Comparison of ENCODE assay signal across 9 mouse cellular contexts in genomic region chr6:72730560-72730849, GRCm38 (mm10). TPM values are rescaled to one million over a fixed set of nuclear protein-coding genes. Genes with fewer than 3 reads are reported as not detected.
A peak's percentile ranks its signal among the peaks of the same experiment; 100 is the strongest.
DNase-seq lines count a peak whose midpoint lies in the region; ATAC-seq and TF ChIP-seq lines count a peak whose summit lies in the region.
"Had no signal": no experiment of that assay in that cellular context is flagged by ENCODE, and none has a peak within 500 bp of the region (broad histone marks: within the 10 kb centered on the region; RNA-seq: fewer than 3 reads in every experiment).

No protein-coding gene starts in this region.

- H3K4me1 ChIP-seq in lung, embryonic 14.5 days (ENCODE audit: insufficient read depth), result 0 out of 2 replicates have a peak, but pooled peaks cover 3% of the 10 kb centered on the region
- peaks cover 5% of the 10 kb centered on the region; the same call in 1 of the 2 replicates for H3K4me1 ChIP-seq in forebrain, postnatal 0 days (ENCODE audit: insufficient read depth)

- no peaks in the 10 kb centered on the region for H3K27me3 ChIP-seq in lung, embryonic 14.5 days (ENCODE audit: insufficient read depth, low read length)
- H3K27me3 ChIP-seq in forebrain, postnatal 0 days (ENCODE audit: insufficient read depth, low read length), result no peaks in the 10 kb centered on the region
- H3K27me3 ChIP-seq: CH12.LX had no signal

- intact Hi-C loops in left cerebral cortex, postnatal 25 days (cut with DNase I), result no loop called here

- no peaks in the 10 kb centered on the region for H3K9me3 ChIP-seq in lung, embryonic 14.5 days (ENCODE audit: low read depth, low read length)
- no peaks in the 10 kb centered on the region for H3K9me3 ChIP-seq in forebrain, postnatal 0 days (ENCODE audit: low read length)

- ATAC-seq in lung, embryonic 14.5 days (ENCODE audit: insufficient read depth), result 0 out of 2 replicates have a peak, but pooled peaks have one; percentile 16
- peak; percentile 87 for ATAC-seq in forebrain, postnatal 0 days

- DNase-seq in lung, embryonic 14.5 days, result no peak
- no peak for DNase-seq in lung, postnatal 10 days
- peak; percentile 63 for DNase-seq in forebrain, postnatal 0 days
- peak; percentile 14 to 39 for DNase-seq in left cerebral cortex, postnatal 25 days (ENCODE audit: low spot score in 2 of 2)
- peak; percentile 76 to 82 for DNase-seq in right cerebral cortex, postnatal 10 days (ENCODE audit: low spot score in 2 of 2)
- no peak for DNase-seq in ovary, postnatal 10 days (ENCODE audit: low spot score)
- no peak for DNase-seq in heart, adult 18-20 months
- DNase-seq in testis, postnatal 14 days (ENCODE audit: low spot score), result no peak

- H3K36me3 ChIP-seq in lung, embryonic 14.5 days (ENCODE audit: insufficient read depth), result no peaks in the 10 kb centered on the region
- no peaks in the 10 kb centered on the region for H3K36me3 ChIP-seq in forebrain, postnatal 0 days (ENCODE audit: insufficient read depth)

- no peak overlapping the region for H3K9ac ChIP-seq in lung, embryonic 14.5 days
- no peak overlapping the region for H3K9ac ChIP-seq in forebrain, postnatal 0 days

- no peak overlapping the region for H3K4me2 ChIP-seq in lung, embryonic 14.5 days
- no peak overlapping the region for H3K4me2 ChIP-seq in forebrain, postnatal 0 days (ENCODE audit: low read depth)

- no peak for TF ChIP-seq CTCF in lung, embryonic 14.5 days (IDR thresholded peaks at IDR 0.05; ENCODE audit: low read depth)
- no peak for TF ChIP-seq CTCF in forebrain, postnatal 0 days (IDR thresholded peaks at IDR 0.05; ENCODE audit: low read depth)

- no peak overlapping the region for H3K4me3 ChIP-seq in lung, embryonic 14.5 days (ENCODE audit: low read depth, low read length)
- no peak overlapping the region for H3K4me3 ChIP-seq in forebrain, postnatal 0 days (ENCODE audit: low read depth, low read length)

- H3K27ac ChIP-seq in lung, embryonic 14.5 days (ENCODE audit: low read depth), result peak overlapping the region; percentile 42; the same call in 1 of the 2 replicates
- no peak overlapping the region for H3K27ac ChIP-seq in forebrain, postnatal 0 days (ENCODE audit: low read depth, low read length)

- 60% methylated on average over 8 of the region's 8 CpGs for WGBS in lung, embryonic 14.5 days
- 9% methylated on average over 8 of the region's 8 CpGs for WGBS in forebrain, postnatal 0 days

RNA-seq across cellular contexts. Expression of gene Tcf7l1, which starts 58.5 kb away (rescaled TPM):
- polyA plus RNA-seq in lung, embryonic 14.5 days (2014; fragmentation: Nextera tagmentation; extraction: Ambion mirVana), result 38.3 and 41.1 TPM in 2 replicates
- total RNA-seq in forebrain, postnatal 0 days (2014; rRNA removed), result 1.1 and 2.1 TPM in 2 replicates
- 3.4 and 4.5 TPM in 2 replicates for polyA plus RNA-seq in forebrain, postnatal 0 days (2015; fragmentation: Nextera tagmentation; extraction: Ambion mirVana)
- total RNA-seq in left cerebral cortex, postnatal 25 days (2021), result 1 to 10 TPM; 2.0 to 3.6 TPM
- 1 to 10 TPM; 8.2 to 9.2 TPM for total RNA-seq in heart, adult 18-20 months (2021)

Comparison
In these comparisons a context has a peak if more than half of its experiments do, and no peak if none do; other contexts are left out.
1. DNase-seq: peak in forebrain, postnatal 0 days (single experiment), left cerebral cortex, postnatal 25 days (2 of 2) and right cerebral cortex, postnatal 10 days (2 of 2); none in lung, embryonic 14.5 days (single experiment), lung, postnatal 10 days (single experiment), ovary, postnatal 10 days (single experiment), heart, adult 18-20 months (0 of 2) and testis, postnatal 14 days (single experiment).